Mouse (Mus musculus) liver, embryonic 16.5 days (tissue): Measurements from ENCODE around the gene Prrt2. TPM values are rescaled to one million over a fixed set of nuclear protein-coding genes. Genes with fewer than 3 reads are reported as not detected.
A peak's percentile ranks its signal among the peaks of the same experiment; 100 is the strongest.

ENCODE experiments used
- ATAC-seq: fragments of 200-750 bp; cut with Nextera tagmentation; 2 replicates; pipeline ENCODE4 v1.8.0; 2017; ENCODE audit warnings: low read depth, mild to moderate bottlenecking, moderate number of reproducible peaks, moderate library complexity
- H3K27ac ChIP-seq: fragments of 300-500 bp; sonication (generic); 2 replicates; pipeline ENCODE4 v1.5.1; 2014; ENCODE audit warnings: mild to moderate bottlenecking, low read length
- H3K27me3 ChIP-seq: fragments of 300-500 bp; sonication (generic); 2 replicates; pipeline ENCODE4 v1.6.1; 2014; ENCODE audit warnings: low read depth, low read length, mixed read lengths; ENCODE audit not compliant: control insufficient read depth, insufficient read depth
- H3K36me3 ChIP-seq: fragments of 300-500 bp; sonication (generic); 2 replicates; pipeline ENCODE4 v1.6.1; 2014; ENCODE audit warnings: mild to moderate bottlenecking; ENCODE audit not compliant: control insufficient read depth, insufficient read depth
- H3K4me1 ChIP-seq: fragments of 300-500 bp; sonication (generic); 2 replicates; pipeline ENCODE4 v1.6.1; 2014; ENCODE audit warnings: low read depth, low read length, mixed read lengths; ENCODE audit not compliant: control insufficient read depth
- H3K4me2 ChIP-seq: fragments of 300-500 bp; sonication (generic); 2 replicates; pipeline ENCODE4 v1.6.1; 2014; ENCODE audit warnings: low read depth, low read length, mixed read lengths
- H3K4me3 ChIP-seq: fragments of 300-500 bp; sonication (generic); 2 replicates; pipeline ENCODE4 v1.5.1; 2014; ENCODE audit warnings: low read depth, mild to moderate bottlenecking, low read length
- H3K9ac ChIP-seq: fragments of 300-500 bp; sonication (generic); 2 replicates; pipeline ENCODE4 v1.6.1; 2014; ENCODE audit warnings: low read depth, low read length
- H3K9me3 ChIP-seq: fragments of 300-500 bp; sonication (generic); replicated peaks from 2 replicates; pipeline ENCODE4 v1.6.1; 2016; ENCODE audit warnings: low read length; ENCODE audit not compliant: control insufficient read depth
- WGBS: fragments of 180-500 bp; shearing (Covaris S2); extraction: QIAGEN DNeasy Blood & Tissue Kit; methylation state at CpG from one replicate; pipeline ENCODE4 v1.1.7; 2014; ENCODE audit not compliant: insufficient replicate concordance; 5-methylcytosine and 5-hydroxymethylcytosine counted together
- polyA plus RNA-seq: library from polyadenylated mRNA; unstranded; fragments of >200 nt; fragmentation: Nextera tagmentation; extraction: Ambion mirVana; gene quantifications from 2 replicates; pipeline ENCODE4 v1.2.1, GENCODE M21; 2015

Gene Prrt2
- polyA plus RNA-seq, 1 experiment from 2014 or later = 0.24 TPM

DNA sequence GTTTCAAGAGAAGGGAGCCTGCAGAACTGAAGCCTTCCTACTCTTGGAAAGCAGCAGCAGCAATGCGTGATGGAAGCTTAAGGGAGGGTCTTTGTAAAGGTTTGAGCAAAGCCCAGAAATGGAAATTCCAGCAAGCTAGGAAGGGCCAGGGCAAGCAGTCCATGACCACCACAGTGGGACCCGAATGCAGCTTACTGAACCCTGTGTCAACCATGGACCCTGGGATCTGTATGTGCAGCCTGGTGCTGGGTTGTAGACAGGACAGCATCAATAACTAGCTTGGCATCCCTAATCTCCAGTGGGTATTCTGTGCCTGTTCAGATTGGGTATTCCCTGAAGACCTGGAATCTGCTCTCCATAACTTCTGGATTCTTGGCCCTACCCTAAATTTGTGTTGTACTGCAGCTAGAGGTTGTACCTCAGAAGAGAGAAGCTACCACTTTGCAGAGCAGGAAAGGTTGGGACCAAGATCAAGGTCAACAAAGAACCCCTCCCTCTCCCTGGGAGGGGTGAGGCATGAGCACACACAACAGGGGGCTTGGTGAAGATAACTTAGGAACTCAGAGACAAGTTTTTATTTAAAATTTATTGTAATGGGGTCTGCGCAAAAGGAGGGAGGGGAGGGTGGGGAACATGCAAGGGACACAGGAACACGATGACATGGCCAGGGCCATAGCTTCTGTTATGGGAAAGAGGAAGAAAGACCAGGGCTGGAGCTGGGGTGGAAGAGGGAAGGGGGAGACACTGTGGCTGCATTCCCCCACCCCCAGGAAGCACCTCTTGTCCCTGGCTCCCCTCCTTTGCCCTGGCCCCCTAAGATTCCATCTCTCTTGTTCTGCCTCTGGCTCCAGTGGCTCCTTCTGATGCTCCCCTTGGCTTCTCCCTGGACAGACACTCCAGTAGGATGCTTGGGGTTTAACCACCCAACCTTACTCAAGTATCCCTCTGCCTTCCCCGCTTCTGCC is 834 bp upstream of the Prrt2 start:
- ATAC-seq = no peak
- H3K27me3 ChIP-seq = no peaks in the 10 kb centered on the region
- peak overlapping the region; percentile 66 for H3K4me2 ChIP-seq
- peak overlapping the region; percentile 50; the same call in 1 of the 2 replicates for H3K9ac ChIP-seq
- H3K27ac ChIP-seq = no peak overlapping the region
- peaks cover 54% of the 10 kb centered on the region for H3K4me1 ChIP-seq
- H3K36me3 ChIP-seq = peaks cover 19% of the 10 kb centered on the region
- H3K9me3 ChIP-seq = no peaks in the 10 kb centered on the region
- 38% methylated on average over 5 of the region's 5 CpGs for WGBS
- H3K4me3 ChIP-seq = no peak overlapping the region

DNA sequence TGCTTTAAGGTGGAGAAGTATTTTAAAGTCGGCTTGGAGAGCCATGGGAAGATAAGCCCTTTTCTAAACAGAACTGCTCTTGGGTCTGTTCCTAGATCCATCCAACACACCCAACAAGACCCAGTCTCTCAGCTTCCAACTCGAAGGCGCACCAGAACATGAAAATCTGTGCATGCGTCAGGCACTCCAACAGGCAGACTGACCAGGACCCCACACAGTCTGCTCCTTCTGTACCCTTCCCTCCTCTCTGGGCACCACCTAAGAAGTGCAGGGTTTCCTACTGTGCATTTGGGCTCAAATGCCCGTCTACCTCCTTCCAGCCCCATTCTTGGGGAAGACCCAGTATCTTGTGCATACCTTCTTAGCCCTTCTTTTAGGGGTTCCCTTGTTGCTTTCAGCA is 520 bp downstream of the Prrt2 start:
- H3K27ac ChIP-seq = no peak overlapping the region
- peaks cover 61% of the 10 kb centered on the region for H3K4me1 ChIP-seq
- peak overlapping the region; percentile 50; the same call in 1 of the 2 replicates for H3K9ac ChIP-seq
- 53% methylated on average over 5 of the region's 5 CpGs for WGBS
- H3K27me3 ChIP-seq = no peaks in the 10 kb centered on the region
- peak overlapping the region; percentile 36; the same call in 1 of the 2 replicates for H3K4me3 ChIP-seq
- H3K4me2 ChIP-seq = peak overlapping the region; percentile 66
- no peak for ATAC-seq
- no peaks in the 10 kb centered on the region for H3K9me3 ChIP-seq
- peaks cover 20% of the 10 kb centered on the region for H3K36me3 ChIP-seq

DNA sequence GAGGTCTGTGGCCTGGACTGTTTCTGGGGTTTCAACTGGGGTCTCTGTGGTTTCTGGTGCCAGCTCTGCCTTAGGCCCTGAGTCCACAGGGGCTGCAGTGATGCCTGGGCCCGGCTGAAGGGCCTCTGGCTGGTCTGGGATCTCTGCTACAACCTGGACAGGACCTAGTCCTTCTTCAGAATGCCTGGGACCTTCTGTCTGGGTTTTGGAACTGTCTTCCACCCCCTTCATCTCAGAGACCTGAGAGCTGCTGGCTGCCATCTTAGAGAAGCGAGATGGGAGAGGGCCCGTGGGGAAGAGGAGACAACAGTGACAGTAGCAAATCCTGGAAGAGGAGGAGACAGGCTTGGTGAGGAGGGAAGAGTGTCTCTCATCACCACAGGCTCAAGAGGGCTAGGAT is 980 bp downstream of the Prrt2 start:
- Histone ChIP-seq H3K9ac (no peak overlapping the region), H3K4me2 (no peak overlapping the region), H3K9me3 (no peaks in the 10 kb centered on the region), H3K36me3 (peaks cover 22% of the 10 kb centered on the region), H3K4me3 (no peak overlapping the region), H3K27ac (no peak overlapping the region), H3K4me1 (peaks cover 62% of the 10 kb centered on the region), H3K27me3 (no peaks in the 10 kb centered on the region)
- no peak for ATAC-seq
- 76% methylated on average over 3 of the region's 3 CpGs for WGBS

DNA sequence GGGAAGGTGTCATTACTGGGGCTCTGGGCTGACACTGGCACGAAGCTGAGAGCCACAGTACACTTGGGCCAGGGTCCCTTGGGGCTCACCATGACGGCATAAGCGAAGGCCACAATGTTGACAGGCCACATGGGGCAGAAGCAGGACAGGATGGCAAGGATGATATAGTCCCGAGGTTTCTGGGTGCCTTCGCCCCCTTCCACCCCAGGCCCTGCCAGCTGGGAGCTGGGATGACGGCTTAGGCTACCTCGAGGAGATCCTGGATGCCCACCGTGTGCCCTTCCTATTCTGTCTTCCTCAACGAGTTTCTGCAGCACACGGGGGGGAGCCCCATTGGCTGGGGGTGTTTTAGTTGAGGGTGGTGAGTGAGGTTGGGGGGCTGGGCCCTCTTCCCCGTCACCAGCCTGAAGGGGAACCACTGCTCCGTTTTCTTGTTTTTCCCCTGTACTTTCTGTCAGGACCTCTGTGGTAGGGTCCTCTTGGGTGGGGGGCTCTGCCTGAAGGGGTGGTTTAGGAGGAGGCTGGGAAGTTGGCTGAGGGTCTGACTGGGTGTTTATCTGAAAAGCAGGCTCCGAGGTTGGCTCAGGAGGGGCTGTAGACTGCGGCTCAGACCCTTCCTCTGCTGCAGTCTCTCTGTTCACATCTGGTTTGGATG is 1.6 kb downstream of the Prrt2 start:
- no peaks in the 10 kb centered on the region for H3K27me3 ChIP-seq
- peaks cover 22% of the 10 kb centered on the region for H3K36me3 ChIP-seq
- no peak for ATAC-seq
- 69% methylated on average over 14 of the region's 14 CpGs for WGBS
- H3K4me1 ChIP-seq = peaks cover 62% of the 10 kb centered on the region
- no peak overlapping the region for H3K27ac ChIP-seq
- H3K4me2 ChIP-seq = no peak overlapping the region
- H3K4me3 ChIP-seq = no peak overlapping the region
- no peak overlapping the region for H3K9ac ChIP-seq
- H3K9me3 ChIP-seq = no peaks in the 10 kb centered on the region

DNA sequence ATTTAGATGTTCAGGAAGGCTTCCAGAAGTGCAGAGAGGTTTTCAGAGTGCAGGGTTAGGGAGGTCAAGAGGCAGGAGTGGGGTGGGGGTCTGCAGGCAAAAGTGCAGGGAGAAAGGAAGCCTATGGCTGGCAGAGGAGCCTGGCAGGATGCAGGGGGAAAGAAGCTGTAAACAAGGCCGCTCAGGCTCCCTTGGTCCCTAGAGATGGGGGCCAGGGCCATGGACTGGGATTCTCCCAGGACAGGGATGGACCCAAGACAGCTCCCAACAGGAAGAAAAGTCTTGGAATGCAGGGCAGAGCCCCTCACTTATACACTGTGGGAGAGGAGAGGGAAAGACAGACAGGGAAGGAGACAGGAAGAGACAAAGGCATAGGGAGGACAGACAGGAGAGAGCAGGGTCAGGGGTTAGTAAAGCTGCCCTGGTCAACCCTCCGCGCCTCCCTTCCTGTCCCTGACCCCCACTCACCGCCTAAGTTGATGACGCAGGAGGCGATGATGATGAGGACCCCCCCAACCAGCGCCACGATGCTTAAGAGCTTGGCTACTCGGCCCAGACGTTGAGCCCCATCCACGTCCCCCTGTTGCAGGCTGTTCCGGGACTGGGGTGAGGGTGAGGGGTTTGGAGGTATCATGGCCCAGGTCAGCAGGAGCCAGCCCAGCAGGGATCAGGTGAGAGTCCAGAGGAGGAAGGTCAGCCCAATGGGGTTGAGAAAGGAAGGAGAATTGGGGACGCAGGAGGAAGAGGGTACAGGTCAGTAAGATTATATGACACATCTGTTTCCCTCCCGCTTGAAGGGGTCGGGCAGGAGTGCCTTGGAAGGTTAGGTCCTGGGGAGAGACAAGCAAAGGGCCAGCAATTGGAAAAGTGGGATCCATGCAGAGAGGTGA is 2.4 kb downstream of the Prrt2 start:
- Histone ChIP-seq H3K9ac (no peak overlapping the region), H3K4me3 (no peak overlapping the region), H3K9me3 (no peaks in the 10 kb centered on the region), H3K4me1 (peaks cover 61% of the 10 kb centered on the region), H3K27ac (no peak overlapping the region; the same call in 1 of the 2 replicates), H3K4me2 (no peak overlapping the region), H3K36me3 (peaks cover 21% of the 10 kb centered on the region), H3K27me3 (no peaks in the 10 kb centered on the region)
- no peak for ATAC-seq
- WGBS = 76% methylated on average over 15 of the region's 15 CpGs

DNA sequence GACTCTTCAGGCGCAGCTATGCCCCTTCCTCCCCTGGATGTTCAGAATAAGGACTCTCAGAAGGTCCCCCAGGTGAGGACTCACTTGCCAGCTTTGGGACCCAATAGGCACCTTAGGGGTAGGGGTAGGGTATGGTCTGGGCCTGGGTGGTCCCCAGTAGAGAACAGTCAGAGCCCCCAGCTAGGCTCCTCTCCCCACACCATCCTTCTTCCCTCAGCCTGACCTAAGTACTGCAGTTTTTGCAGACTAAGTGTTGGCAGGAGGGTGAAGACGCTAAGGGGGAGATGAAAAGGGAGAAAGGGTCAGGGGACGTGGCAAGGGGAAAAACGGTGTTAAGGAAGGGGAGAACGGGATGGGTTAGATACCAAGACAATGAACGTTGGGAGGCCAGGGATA is 3.1 kb downstream of the Prrt2 start:
- H3K9ac ChIP-seq = 0 out of 2 replicates have a peak overlapping the region, but pooled peaks have one; percentile 16
- H3K4me3 ChIP-seq = no peak overlapping the region
- H3K4me2 ChIP-seq = no peak overlapping the region
- H3K27me3 ChIP-seq = no peaks in the 10 kb centered on the region
- 41% methylated on average over 6 of the region's 6 CpGs for WGBS
- H3K9me3 ChIP-seq = no peaks in the 10 kb centered on the region
- peaks cover 59% of the 10 kb centered on the region for H3K4me1 ChIP-seq
- peaks cover 18% of the 10 kb centered on the region for H3K36me3 ChIP-seq
- no peak for ATAC-seq
- H3K27ac ChIP-seq = peak overlapping the region; percentile 33; the same call in 1 of the 2 replicates

DNA sequence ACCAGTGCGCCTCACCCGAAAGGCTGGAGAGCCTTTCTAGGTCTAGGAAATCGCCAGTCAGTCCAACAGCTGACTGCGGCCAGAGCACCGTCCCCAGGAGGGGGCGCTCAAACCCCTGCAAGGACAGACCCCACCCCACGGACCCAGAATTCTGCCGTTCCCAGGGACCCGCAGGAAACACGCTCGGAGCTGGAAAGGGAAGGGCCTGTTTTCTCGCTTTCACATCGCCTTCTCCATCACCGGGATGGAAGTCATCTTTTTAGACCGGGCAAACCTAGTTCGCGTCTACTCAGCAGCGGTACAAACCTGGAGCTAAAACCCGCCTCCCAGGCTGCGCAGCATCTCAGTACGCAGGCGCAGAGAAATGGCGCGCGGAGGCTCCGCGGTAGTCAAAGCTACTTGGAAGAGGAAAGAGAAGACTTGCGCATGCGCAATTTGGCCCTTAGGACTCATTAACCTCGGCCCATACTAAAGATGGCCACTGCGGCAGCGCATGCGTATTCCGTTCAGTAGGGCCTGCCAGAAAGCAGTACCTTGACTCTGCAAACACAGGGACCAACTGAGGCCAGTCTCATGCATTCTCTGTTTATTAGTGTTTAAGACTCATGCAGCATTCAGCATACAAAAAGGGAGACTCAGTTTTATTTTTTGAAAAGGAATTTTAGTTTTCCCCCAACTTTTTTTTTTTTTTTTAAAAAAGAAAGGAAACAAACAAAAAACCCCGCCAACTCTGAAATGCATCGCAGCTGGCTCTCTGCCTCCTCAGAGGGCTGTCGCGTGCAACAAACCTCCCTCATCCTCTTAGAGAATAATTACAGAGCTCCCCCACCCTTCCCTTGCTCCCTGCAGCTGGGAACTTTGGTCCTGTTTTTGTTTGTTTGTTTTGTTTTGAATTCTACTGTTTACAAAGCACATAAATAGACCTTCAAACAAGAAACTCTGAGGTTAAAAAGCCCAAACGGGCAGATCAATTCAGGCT is 3.8 kb downstream of the Prrt2 start, which contains the start of gene Pagr1a:
Gene Pagr1a (minus strand): TSS at position 382 of the 979 bp plus-strand sequence.
- 4% methylated on average over 39 of the region's 39 CpGs for WGBS
- Histone ChIP-seq H3K9ac (peak within 1 kb of the TSS; percentile 95), H3K4me2 (peak within 1 kb of the TSS; percentile 80), H3K9me3 (no peaks in the 10 kb centered on the region), H3K4me3 (peak within 1 kb of the TSS; percentile 87), H3K27ac (peak within 1 kb of the TSS; percentile 96), H3K36me3 (peaks cover 13% of the 10 kb centered on the region), H3K4me1 (peaks cover 52% of the 10 kb centered on the region), H3K27me3 (no peaks in the 10 kb centered on the region)
- ATAC-seq = peak; percentile 85
